Mouse (Mus musculus) E14TG2a.4 (cell line): Measurements from ENCODE around the gene Scn1b.

Experiments
- H3K27me3 ChIP-seq: 2 replicates; pipeline ENCODE4 v1.6.1; 2014; ENCODE audit warnings: low read length, control low read depth; ENCODE audit not compliant: insufficient read depth
- H3K36me3 ChIP-seq: 2 replicates; pipeline ENCODE4 v1.6.1; 2014; ENCODE audit warnings: low read length, control low read depth; ENCODE audit not compliant: insufficient read depth
- H3K4me1 ChIP-seq: replicated peaks from 2 replicates; pipeline ENCODE4 v1.6.1; 2014; ENCODE audit warnings: low read depth, low read length, control low read depth
- H3K4me3 ChIP-seq: replicated peaks from 2 replicates; pipeline ENCODE4 v1.5.1; 2014; ENCODE audit warnings: mild to moderate bottlenecking, low read length
- H3K9me3 ChIP-seq: 2 replicates; pipeline ENCODE4 v1.6.1; 2014; ENCODE audit warnings: low read length, control low read depth
- CTCF ChIP-seq: conservative IDR thresholded peaks from 2 replicates; pipeline ENCODE4 v1.5.1; 2014; ENCODE audit warnings: low read length
- NANOG ChIP-seq: IDR thresholded peaks from 2 replicates; pipeline ENCODE4 v1.6.1; 2014; ENCODE audit warnings: borderline replicate concordance, low read length, mixed read lengths
- POU5F1 ChIP-seq: IDR thresholded peaks from 2 replicates; pipeline ENCODE4 v1.6.1; 2014; ENCODE audit warnings: low read length, borderline replicate concordance

The Scn1b gene

DNA sequence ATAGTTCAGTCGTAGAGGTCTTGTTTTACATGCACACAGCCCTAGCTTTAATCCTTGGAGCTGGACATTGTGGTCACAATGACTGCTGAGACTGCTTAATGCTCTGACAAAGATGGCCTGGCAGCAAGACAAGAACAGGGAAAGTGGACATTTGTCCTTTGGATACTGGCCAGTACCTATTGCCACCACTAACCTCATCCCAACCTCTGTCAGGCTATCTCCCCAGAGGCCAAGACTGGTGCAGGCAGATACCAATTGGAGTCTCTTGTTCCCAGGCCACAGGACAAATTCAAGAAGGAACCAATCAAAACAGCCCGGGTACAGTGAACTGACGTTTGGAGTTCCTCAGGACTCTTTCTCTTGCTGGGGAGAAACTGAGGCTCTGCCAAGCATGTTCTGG lies 38.6 kb downstream of the Scn1b start:
- H3K36me3 ChIP-seq = no peaks in the 10 kb centered on the region
- no peak overlapping the region for H3K4me3 ChIP-seq
- H3K4me1 ChIP-seq = peaks cover 41% of the 10 kb centered on the region
- H3K27me3 ChIP-seq = peaks cover 6% of the 10 kb centered on the region; the same call in 1 of the 2 replicates
- TF ChIP-seq POU5F1 (no peak), CTCF (no peak), NANOG (no peak)
- H3K9me3 ChIP-seq = no peaks in the 10 kb centered on the region

- H3K9me3 ChIP-seq = no peaks in the 10 kb centered on the region
- H3K36me3 ChIP-seq = no peaks in the 10 kb centered on the region
- H3K4me1 ChIP-seq = peaks cover 47% of the 10 kb centered on the region
- TF ChIP-seq POU5F1 (no peak), CTCF (no peak), NANOG (no peak)
- no peaks in the 10 kb centered on the region for H3K27me3 ChIP-seq
- no peak overlapping the region for H3K4me3 ChIP-seq
These were observed 39.5 kb downstream of the Scn1b start for GRCm38 (mm10) chr7:31087262-31087661.

- Histone ChIP-seq H3K36me3 (no peaks in the 10 kb centered on the region), H3K9me3 (no peaks in the 10 kb centered on the region), H3K27me3 (no peaks in the 10 kb centered on the region), H3K4me3 (no peak overlapping the region), H3K4me1 (peaks cover 47% of the 10 kb centered on the region)
- TF ChIP-seq NANOG (no peak), CTCF (no peak), POU5F1 (no peak)
These were observed 40.5 kb downstream of the Scn1b start for GRCm38 (mm10) chr7:31086175-31086755.

- Histone ChIP-seq H3K36me3 (no peaks in the 10 kb centered on the region), H3K4me1 (peaks cover 47% of the 10 kb centered on the region), H3K27me3 (0 out of 2 replicates have a peak, but pooled peaks cover 4% of the 10 kb centered on the region), H3K4me3 (0 out of 2 replicates have a peak overlapping the region, but pooled peaks have one; percentile 17), H3K9me3 (0 out of 2 replicates have a peak, but pooled peaks cover 3% of the 10 kb centered on the region)
- TF ChIP-seq NANOG = no peak
- TF ChIP-seq POU5F1 = no peak
- TF ChIP-seq CTCF = no peak
These were observed 41.6 kb downstream of the Scn1b start for GRCm38 (mm10) chr7:31085171-31085570.

DNA sequence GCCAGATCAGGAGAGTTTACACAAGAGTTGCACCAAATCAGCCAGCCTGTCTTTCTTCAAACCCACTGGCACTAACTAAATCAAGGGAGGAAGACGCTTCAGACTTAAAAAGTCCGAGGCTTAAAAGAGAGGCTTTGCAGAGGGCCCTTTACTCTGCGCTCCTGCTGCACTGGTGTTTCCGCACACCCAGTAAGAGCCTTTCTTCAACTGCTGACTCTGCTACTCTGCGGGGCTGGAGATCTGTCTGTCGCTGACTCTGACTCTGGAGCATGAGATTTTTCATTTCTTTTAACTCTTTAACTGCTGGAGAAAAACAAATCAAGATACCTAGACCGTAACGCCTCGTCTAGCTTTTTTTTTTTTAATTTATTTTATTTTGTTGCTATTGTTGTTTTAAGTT lies 42.7 kb downstream of the Scn1b start:
- no peak overlapping the region for H3K4me3 ChIP-seq
- 0 out of 2 replicates have a peak, but pooled peaks cover 4% of the 10 kb centered on the region for H3K27me3 ChIP-seq
- peaks cover 47% of the 10 kb centered on the region for H3K4me1 ChIP-seq
- TF ChIP-seq CTCF = no peak
- TF ChIP-seq NANOG = no peak
- TF ChIP-seq POU5F1 = no peak
- no peaks in the 10 kb centered on the region for H3K36me3 ChIP-seq
- 0 out of 2 replicates have a peak, but pooled peaks cover 3% of the 10 kb centered on the region for H3K9me3 ChIP-seq

DNA sequence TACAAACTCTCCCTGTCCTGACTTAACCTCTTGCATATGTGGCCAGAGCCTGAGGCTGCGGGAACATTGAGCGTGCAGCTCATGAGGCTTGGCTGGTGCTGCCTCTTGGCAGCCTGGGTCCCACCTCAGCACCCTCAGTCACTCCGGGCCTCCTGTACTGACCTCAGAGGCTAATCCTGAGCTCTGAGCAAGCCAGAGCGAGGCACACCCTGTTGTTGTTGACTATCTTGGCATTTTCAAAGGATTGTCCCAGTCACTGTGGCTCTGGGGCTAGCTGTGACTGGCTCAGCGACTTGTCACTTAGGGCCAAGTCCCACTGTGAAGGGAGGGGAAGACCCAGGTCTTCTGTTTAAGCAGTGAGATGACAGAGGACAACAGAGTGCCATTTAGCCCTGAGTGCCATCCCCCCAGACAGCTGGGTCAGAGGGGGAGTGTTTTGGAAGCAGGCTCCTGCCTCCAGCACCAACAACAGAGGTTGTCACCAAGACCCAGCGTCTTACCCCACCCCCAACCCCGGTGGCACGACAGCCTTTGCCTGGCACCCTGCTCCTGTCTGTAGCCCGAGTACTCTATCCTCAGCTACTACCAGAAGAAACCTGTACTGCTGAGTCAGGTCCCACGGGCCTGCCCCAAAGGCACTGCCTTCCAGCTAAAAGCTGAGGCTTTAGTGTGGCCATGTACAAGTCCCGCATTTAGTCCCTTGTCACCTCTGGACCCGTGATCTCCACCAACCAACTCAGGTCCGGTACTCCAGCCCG lies 43.8 kb downstream of the Scn1b start:
- TF ChIP-seq POU5F1 (no peak), NANOG (no peak), CTCF (no peak)
- Histone ChIP-seq H3K4me1 (peaks cover 47% of the 10 kb centered on the region), H3K36me3 (no peaks in the 10 kb centered on the region), H3K9me3 (0 out of 2 replicates have a peak, but pooled peaks cover 3% of the 10 kb centered on the region), H3K4me3 (peak overlapping the region; percentile 7; the same call in 1 of the 2 replicates), H3K27me3 (0 out of 2 replicates have a peak, but pooled peaks cover 4% of the 10 kb centered on the region)

DNA sequence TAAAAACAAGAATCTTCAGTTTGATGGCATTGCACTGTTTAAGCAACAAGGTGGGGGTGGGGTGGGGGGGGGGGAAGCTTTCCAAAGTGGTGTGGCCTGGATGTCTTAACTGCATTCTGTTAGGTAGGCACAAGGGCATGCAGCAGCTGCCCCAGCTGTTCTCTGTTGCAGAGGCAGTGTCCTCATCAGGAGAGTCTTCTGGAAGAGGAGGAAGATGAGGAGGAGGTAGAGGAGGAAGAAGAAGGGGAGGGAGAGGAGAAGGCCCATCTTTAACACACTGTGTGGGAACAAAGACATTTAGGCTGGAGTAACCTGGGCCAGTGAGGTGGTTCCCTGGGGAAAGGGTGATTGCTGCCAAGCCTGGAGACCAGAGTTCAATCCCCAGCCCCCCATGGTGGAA lies 44.7 kb downstream of the Scn1b start:
- 0 out of 2 replicates have a peak, but pooled peaks cover 4% of the 10 kb centered on the region for H3K27me3 ChIP-seq
- 0 out of 2 replicates have a peak, but pooled peaks cover 3% of the 10 kb centered on the region for H3K9me3 ChIP-seq
- TF ChIP-seq CTCF (no peak), POU5F1 (no peak), NANOG (no peak)
- peaks cover 51% of the 10 kb centered on the region for H3K4me1 ChIP-seq
- no peak overlapping the region for H3K4me3 ChIP-seq
- no peaks in the 10 kb centered on the region for H3K36me3 ChIP-seq

GRCm38 (mm10) chr7:31081106-31081505 lies 45.7 kb downstream of the Scn1b start:
- Histone ChIP-seq H3K4me3 (no peak overlapping the region), H3K9me3 (0 out of 2 replicates have a peak, but pooled peaks cover 3% of the 10 kb centered on the region), H3K27me3 (peaks cover 4% of the 10 kb centered on the region; the same call in 1 of the 2 replicates), H3K4me1 (peaks cover 47% of the 10 kb centered on the region), H3K36me3 (no peaks in the 10 kb centered on the region)
- TF ChIP-seq POU5F1 (no peak), NANOG (no peak), CTCF (no peak)
